Mouse (Mus musculus) heart, postnatal 0 days (tissue): ENCODE data around the gene Cadps. TPM values are rescaled to one million over a fixed set of nuclear protein-coding genes. Genes with fewer than 3 reads are reported as not detected.

Experiments
- ATAC-seq: fragments of 200-750 bp; cut with Nextera tagmentation; 2 replicates; pipeline ENCODE4 v1.8.0; 2017; ENCODE audit warnings: low read depth, moderate number of reproducible peaks, moderate library complexity; ENCODE audit not compliant: insufficient read depth
- DNase-seq: peaks from one replicate; pipeline ENCODE4 v3.0.0-alpha.2; 2016; ENCODE audit warnings: low spot score
- H3K27ac ChIP-seq: fragments of 300-500 bp; sonication (generic); 2 replicates; pipeline ENCODE4 v1.5.1; 2014; ENCODE audit warnings: low read depth, mild to moderate bottlenecking
- H3K27me3 ChIP-seq: fragments of 300-500 bp; sonication (generic); 2 replicates; pipeline ENCODE4 v1.6.1; 2014; ENCODE audit warnings: low read length, mixed read lengths; ENCODE audit not compliant: control insufficient read depth, insufficient read depth
- H3K36me3 ChIP-seq: fragments of 300-500 bp; sonication (generic); replicated peaks from 2 replicates; pipeline ENCODE4 v1.6.1; 2014; ENCODE audit warnings: low read length, mixed read lengths; ENCODE audit not compliant: control insufficient read depth, insufficient read depth
- H3K4me1 ChIP-seq: fragments of 300-500 bp; sonication (generic); 2 replicates; pipeline ENCODE4 v1.6.1; 2014; ENCODE audit warnings: antibody characterized with exemption; ENCODE audit not compliant: control insufficient read depth, insufficient read depth
- H3K4me2 ChIP-seq: fragments of 300-500 bp; sonication (generic); 2 replicates; pipeline ENCODE4 v1.6.1; 2014; ENCODE audit warnings: low read depth, mild to moderate bottlenecking, low read length, moderate library complexity
- H3K4me3 ChIP-seq: fragments of 300-500 bp; sonication (generic); 2 replicates; pipeline ENCODE4 v1.5.1; 2014; ENCODE audit warnings: low read depth, low read length
- H3K9ac ChIP-seq: fragments of 300-500 bp; sonication (generic); replicated peaks from 2 replicates; pipeline ENCODE4 v1.6.1; 2014; ENCODE audit warnings: low read depth, low read length, mixed read lengths
- H3K9me3 ChIP-seq: fragments of 300-500 bp; sonication (generic); replicated peaks from 2 replicates; pipeline ENCODE4 v1.6.1; 2016; ENCODE audit warnings: low read length; ENCODE audit not compliant: control insufficient read depth
- CTCF ChIP-seq: IDR thresholded peaks from 2 replicates; pipeline ENCODE4 v1.5.1; 2016; ENCODE audit warnings: antibody characterized with exemption, control low read depth, low read depth
- EP300 ChIP-seq: IDR thresholded peaks from 2 replicates; pipeline ENCODE4 v1.6.1; 2016; ENCODE audit warnings: antibody characterized with exemption, low read depth
- WGBS: fragments of 180-500 bp; shearing (Covaris S2); extraction: QIAGEN DNeasy Blood & Tissue Kit; methylation state at CpG from one replicate; pipeline ENCODE4 v1.1.7; 2014; 5-methylcytosine and 5-hydroxymethylcytosine counted together
- polyA plus RNA-seq: library from polyadenylated mRNA; unstranded; fragments of >200 nt; fragmentation: Nextera tagmentation; extraction: Ambion mirVana; gene quantifications from 2 replicates; pipeline ENCODE4 v1.2.1, GENCODE M21; 2015
- total RNA-seq: library from RNA; depleted of rRNA; stranded (reverse); fragments of >200 nt; gene quantifications from 2 replicates; pipeline ENCODE4 v1.2.3, GENCODE M21; 2014; ENCODE audit warnings: low replicate concordance

Gene Cadps
- total and polyA plus RNA-seq, 2 experiments from 2014 or later, result 0.03 to 5.2 TPM

DNA sequence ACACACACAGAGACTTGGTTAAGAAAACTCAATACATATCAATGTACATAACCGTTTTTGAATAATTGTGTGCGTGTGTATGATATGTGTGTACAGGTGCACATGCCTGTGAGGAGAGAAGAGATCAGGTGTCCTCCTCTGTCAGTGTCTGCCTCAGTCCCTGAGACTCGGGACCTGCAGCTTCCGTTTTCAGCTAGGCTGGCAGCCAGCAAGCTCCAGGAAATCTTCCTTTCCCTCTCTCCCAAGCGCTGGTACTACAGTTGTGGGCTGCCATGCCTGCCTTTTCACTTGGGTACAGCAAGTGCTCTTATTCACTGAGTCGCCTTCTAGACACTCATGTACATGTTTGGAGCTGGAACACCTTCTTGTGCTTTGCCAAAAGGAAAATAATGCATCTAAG, 435.7 kb downstream of the Cadps start:
- Histone ChIP-seq H3K4me1 (no peaks in the 10 kb centered on the region), H3K27ac (no peak overlapping the region), H3K4me2 (no peak overlapping the region), H3K4me3 (no peak overlapping the region), H3K27me3 (no peaks in the 10 kb centered on the region), H3K36me3 (no peaks in the 10 kb centered on the region), H3K9ac (no peak overlapping the region), H3K9me3 (no peaks in the 10 kb centered on the region)
- no peak for DNase-seq
- TF ChIP-seq CTCF (no peak), EP300 (no peak)
- no peak for ATAC-seq
- 58% methylated on average over 6 of the region's 6 CpGs for WGBS

DNA sequence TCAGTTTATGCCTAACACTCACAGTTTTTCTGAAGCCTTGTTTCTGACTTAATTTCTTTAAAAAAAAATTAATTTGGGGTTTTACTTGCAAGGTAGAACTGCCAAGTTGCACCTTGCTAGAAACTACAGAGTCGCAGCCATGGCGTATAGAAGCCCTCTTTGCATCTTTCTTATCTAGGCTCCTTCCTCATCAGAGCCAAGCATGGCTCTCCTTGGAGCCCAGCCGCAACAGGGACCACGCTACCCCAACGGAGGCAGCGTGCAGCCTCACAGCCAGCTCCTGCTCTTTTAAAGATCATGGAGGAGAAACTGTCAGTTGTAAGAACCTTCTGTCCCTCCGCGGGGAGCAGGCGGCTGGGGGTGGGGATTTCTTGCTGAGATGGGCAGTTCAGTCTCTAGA, 445.0 kb downstream of the Cadps start:
- no peak for TF ChIP-seq EP300
- no peak for TF ChIP-seq CTCF
- no peak overlapping the region for H3K4me2 ChIP-seq
- no peak overlapping the region for H3K9ac ChIP-seq
- ATAC-seq (no peak), DNase-seq (no peak)
- no peaks in the 10 kb centered on the region for H3K9me3 ChIP-seq
- 20% methylated on average over 9 of the region's 9 CpGs for WGBS
- no peak overlapping the region for H3K27ac ChIP-seq
- H3K27me3 ChIP-seq, result peaks cover 3% of the 10 kb centered on the region; the same call in 1 of the 2 replicates
- no peaks in the 10 kb centered on the region for H3K4me1 ChIP-seq
- no peaks in the 10 kb centered on the region for H3K36me3 ChIP-seq
- no peak overlapping the region for H3K4me3 ChIP-seq

DNA sequence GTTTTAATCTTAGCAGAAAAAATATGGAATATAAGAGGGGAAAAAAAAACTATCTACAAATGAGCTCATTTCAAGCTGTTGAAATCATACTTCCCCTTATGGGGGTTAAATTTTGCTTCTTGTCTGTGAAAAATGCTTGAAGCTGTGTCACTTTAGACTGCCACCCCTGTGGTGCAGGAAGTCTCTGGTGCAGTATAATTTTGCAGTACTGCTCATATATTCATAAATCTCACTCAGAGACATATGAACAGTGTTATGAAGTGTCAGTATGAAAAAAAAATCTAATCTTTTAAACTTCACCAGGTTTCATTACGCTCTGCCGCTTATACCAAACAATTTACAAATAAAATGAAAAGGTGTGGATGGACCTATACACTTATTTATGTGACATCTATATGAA, 445.6 kb downstream of the Cadps start:
- Histone ChIP-seq H3K27me3 (peaks cover 3% of the 10 kb centered on the region; the same call in 1 of the 2 replicates), H3K4me2 (no peak overlapping the region), H3K36me3 (no peaks in the 10 kb centered on the region), H3K9ac (no peak overlapping the region), H3K4me1 (no peaks in the 10 kb centered on the region), H3K27ac (no peak overlapping the region), H3K4me3 (no peak overlapping the region), H3K9me3 (no peaks in the 10 kb centered on the region)
- 100% methylated on average over 2 of the region's 2 CpGs for WGBS
- TF ChIP-seq EP300 (no peak), CTCF (no peak)
- DNase-seq (no peak), ATAC-seq (no peak)

DNA sequence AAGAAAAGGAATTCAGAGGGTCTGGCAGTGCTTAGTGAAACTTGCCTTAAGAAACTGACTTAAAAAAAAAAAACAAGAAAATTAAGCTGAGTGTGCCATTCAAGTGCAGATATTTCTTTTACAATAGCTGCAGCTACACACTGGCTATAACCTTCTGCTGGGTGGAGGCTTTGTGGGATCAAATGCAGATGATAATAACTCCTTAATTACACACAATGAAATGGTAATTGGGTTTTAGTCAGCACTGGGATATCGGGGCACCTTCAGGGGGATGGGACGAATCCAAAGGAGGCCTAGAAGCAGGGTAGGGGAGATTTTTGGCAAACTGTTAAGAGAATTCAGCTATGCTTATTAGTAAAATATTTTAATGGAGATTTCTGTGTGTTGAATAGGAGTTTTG, 447.4 kb downstream of the Cadps start:
- Histone ChIP-seq H3K27ac (no peak overlapping the region), H3K9me3 (no peaks in the 10 kb centered on the region), H3K27me3 (peaks cover 3% of the 10 kb centered on the region; the same call in 1 of the 2 replicates), H3K4me2 (no peak overlapping the region), H3K4me3 (no peak overlapping the region), H3K9ac (no peak overlapping the region), H3K4me1 (no peaks in the 10 kb centered on the region), H3K36me3 (no peaks in the 10 kb centered on the region)
- WGBS, result 75% methylated on average over 2 of the region's 2 CpGs
- ATAC-seq (no peak), DNase-seq (no peak)
- TF ChIP-seq EP300, result no peak
- TF ChIP-seq CTCF, result no peak

DNA sequence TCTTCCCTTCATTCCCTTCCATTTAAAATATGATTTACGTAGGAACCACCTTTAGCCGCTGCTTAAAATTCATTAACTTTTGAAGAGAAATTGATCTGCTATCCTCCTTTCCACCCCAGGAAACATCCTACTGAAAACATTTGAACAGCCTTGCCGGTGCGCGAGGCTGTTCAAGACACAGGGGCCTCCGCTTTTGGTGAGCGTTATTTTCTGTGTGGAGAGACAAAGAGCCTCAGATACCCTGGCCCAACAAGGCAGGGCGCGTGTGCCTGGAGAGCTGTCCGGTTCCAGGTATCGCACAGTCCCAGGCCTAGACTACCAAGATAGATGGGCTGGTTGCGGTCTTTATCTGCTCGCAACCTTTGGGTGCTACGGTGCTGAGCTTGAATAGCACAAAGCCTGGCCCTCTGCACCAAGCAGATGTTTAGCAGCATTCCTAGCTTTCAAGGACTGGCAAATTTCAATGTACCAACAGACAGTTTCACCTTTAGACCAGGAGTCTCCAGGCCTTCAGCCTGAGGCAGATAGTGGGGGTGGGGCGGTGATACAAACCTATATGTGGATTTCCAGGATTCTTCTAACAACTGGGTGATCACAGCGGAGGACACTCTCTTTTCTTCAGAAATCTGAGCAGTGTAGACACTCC, 472.5 kb downstream of the Cadps start:
- TF ChIP-seq CTCF, result no peak
- no peak for TF ChIP-seq EP300
- no peak for DNase-seq

More for the DNA sequence above, 472.5 kb downstream of the Cadps start:
- no peak overlapping the region for H3K4me3 ChIP-seq
- no peaks in the 10 kb centered on the region for H3K4me1 ChIP-seq
- no peak for ATAC-seq
- peaks cover 88% of the 10 kb centered on the region for H3K27me3 ChIP-seq
- 13% methylated on average over 16 of the region's 16 CpGs for WGBS
- H3K27ac ChIP-seq, result no peak overlapping the region
- H3K36me3 ChIP-seq, result no peaks in the 10 kb centered on the region
- H3K4me2 ChIP-seq, result no peak overlapping the region
- no peaks in the 10 kb centered on the region for H3K9me3 ChIP-seq
- H3K9ac ChIP-seq, result no peak overlapping the region
